Mouse (Mus musculus): ENCODE measurements around the gene Gfra1. TPM values are rescaled to one million over a fixed set of nuclear protein-coding genes. Genes with fewer than 3 reads are reported as not detected.

Gfra1 gene
- polyA plus RNA-seq, 1 experiment from 2014 or later = 24.1 TPM

DNA sequence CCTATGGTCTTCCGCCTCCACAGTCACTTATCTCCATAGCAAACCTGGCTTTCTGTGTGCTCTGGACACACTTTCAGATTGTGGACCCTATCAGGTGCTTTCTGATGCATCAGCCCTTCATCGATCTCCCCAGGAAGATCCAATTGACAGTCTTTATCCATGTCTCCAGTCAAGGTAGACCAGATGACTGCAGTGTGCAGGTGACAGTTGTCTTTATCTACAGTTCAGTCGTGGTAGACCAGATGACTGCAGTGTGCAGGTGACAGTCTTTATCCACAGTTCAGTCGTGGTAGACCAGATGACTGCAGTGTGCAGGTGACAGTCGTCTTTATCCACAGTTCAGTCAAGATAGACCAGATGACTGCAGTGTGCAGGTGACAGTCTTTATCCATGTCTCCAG lies 140.0 kb downstream of the Gfra1 start:
- Histone ChIP-seq H3K9me3 (peaks cover 7% of the 10 kb centered on the region; the same call in 1 of the 2 replicates), H3K36me3 (no peaks in the 10 kb centered on the region), H3K4me3 (no peak overlapping the region), H3K4me2 (replicated peaks) (no peak overlapping the region), H3K27ac (no peak overlapping the region), H3K9ac (no peak overlapping the region), H3K4me1 (no peaks in the 10 kb centered on the region; the same call in 1 of the 2 replicates), H3K27me3 (no peaks in the 10 kb centered on the region)
- WGBS = 93% methylated on average over 5 of the region's 5 CpGs
- ATAC-seq (ENCODE audit: insufficient number of reproducible peaks, insufficient read depth, low FRiP score, low TSS enrichment) = no peak

DNA sequence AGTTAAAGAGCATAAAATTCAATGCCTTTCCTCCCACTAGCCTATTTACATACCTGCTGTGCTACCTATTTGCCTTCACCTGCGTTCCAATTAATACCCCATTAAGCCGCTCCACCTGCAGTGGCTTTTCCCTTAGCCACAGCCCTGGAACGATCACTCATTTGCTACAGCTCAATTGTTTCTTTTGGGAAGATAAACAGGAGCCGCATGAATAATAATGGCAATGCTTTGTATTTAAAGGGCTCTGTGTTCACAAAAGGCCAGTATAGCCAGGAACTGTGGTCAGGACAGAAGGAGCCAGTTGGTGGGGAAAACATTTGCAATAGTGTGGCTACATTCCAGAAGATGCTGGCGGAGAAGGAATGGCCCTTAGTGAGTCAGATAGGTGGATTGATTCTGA lies 141.1 kb downstream of the Gfra1 start:
- Histone ChIP-seq H3K9me3 (peaks cover 7% of the 10 kb centered on the region; the same call in 1 of the 2 replicates), H3K36me3 (no peaks in the 10 kb centered on the region), H3K4me1 (peaks cover 5% of the 10 kb centered on the region), H3K4me2 (replicated peaks) (no peak overlapping the region), H3K4me3 (no peak overlapping the region), H3K27me3 (no peaks in the 10 kb centered on the region), H3K27ac (no peak overlapping the region), H3K9ac (no peak overlapping the region)
- 89% methylated on average over 5 of the region's 5 CpGs for WGBS
- no peak for ATAC-seq (ENCODE audit: insufficient number of reproducible peaks, insufficient read depth, low FRiP score, low TSS enrichment)

DNA sequence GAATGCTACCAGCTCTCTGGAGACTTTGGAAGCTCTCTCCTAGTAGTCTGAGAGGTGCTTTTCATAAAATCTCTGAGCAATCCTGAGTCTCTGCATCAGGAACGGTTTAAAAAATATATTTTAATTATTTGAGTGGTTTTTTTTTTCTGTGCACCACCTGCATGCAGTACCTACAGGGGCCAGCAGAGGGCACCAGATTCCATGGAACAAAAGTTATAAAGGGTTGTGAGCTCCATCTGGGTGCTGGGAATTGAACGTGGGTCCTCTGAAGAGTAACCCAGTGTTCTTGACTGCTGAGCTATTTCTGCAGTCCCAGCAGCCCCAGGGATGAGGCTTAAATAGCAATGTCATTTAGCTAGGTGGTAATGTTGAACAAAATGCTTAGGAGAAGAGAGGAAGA lies 141.9 kb downstream of the Gfra1 start:
- 78% methylated on average over 2 of the region's 2 CpGs for WGBS
- no peak overlapping the region for H3K9ac ChIP-seq

DNA sequence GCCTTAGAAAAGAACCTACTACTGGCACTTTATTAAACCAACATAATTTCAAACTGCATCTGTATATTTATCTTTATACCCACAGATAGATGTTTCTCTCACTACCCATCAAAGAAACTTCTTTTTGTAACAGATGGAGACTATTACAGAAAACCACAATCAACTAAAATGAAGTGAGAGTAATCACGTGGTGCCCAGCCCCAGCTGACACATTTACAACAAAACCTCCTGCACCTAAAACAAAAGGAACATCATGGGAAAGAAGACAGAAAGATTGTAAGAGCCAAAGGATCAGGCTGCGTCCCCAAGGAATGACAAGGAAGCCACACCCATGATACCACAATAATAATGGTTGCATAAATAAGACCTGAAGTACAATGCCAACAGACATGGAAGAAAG lies 143.2 kb downstream of the Gfra1 start:
- H3K4me3 ChIP-seq = no peak overlapping the region
- 74% methylated on average over 2 of the region's 2 CpGs for WGBS
- peaks cover 7% of the 10 kb centered on the region; the same call in 1 of the 2 replicates for H3K9me3 ChIP-seq
- no peak overlapping the region for H3K9ac ChIP-seq
- no peaks in the 10 kb centered on the region for H3K36me3 ChIP-seq
- H3K4me1 ChIP-seq = peaks cover 5% of the 10 kb centered on the region
- no peaks in the 10 kb centered on the region for H3K27me3 ChIP-seq
- no peak overlapping the region for H3K27ac ChIP-seq
- no peak overlapping the region for H3K4me2 ChIP-seq (replicated peaks)
- ATAC-seq (ENCODE audit: insufficient number of reproducible peaks, insufficient read depth, low FRiP score, low TSS enrichment) = no peak

More for the DNA sequence above, 141.9 kb downstream of the Gfra1 start:
- ATAC-seq (ENCODE audit: insufficient number of reproducible peaks, insufficient read depth, low FRiP score, low TSS enrichment) = no peak
- peaks cover 7% of the 10 kb centered on the region; the same call in 1 of the 2 replicates for H3K9me3 ChIP-seq
- no peaks in the 10 kb centered on the region for H3K27me3 ChIP-seq
- H3K4me3 ChIP-seq = no peak overlapping the region
- no peak overlapping the region for H3K4me2 ChIP-seq (replicated peaks)
- no peak overlapping the region for H3K27ac ChIP-seq
- no peaks in the 10 kb centered on the region for H3K36me3 ChIP-seq
- peaks cover 5% of the 10 kb centered on the region for H3K4me1 ChIP-seq

DNA sequence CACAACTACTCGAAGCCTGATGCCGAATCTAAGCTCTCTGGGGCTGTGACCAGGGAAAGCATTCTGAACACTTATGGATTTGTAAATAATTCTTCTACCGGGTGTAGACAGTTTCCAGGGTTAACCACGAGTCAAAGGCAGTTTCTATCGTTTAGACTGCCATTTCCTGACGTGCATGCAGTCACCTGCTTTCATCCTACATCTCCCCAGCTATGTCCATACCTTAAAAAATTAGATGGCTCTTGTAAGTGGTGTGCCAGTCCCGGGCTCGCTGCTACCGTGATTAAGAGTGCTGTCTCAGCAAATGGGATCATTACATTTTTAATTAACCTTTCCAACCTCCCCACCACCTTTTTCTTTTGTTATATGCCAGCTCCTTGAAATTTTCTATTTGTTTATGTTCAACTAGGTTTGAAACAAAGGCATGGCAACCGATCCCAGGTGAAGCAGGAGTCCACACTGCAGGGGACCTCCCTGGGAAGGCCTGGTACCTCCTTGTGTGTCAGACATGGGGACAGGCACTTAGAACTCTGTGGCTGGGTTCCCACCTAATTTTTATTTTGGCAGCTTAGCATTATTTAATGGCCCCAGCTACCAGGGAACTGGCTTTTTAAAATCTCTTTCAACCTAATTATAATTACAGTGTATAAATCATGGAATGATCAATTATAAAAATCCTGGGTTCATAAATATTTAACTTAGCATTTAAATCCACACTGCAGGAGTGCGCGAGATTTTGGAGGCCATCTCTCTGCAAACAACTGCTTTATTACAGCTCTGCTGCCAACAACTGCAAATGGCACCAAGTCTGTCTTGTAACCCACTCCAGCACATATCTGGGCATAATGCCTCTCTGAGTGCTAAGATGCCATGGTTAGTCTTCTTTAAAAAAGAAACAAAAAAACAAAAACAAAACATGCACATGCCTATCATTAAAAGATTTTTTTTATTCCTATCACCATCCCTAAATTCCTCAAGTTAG lies 145.1 kb downstream of the Gfra1 start:
- H3K9ac ChIP-seq = no peak overlapping the region
- H3K36me3 ChIP-seq = no peaks in the 10 kb centered on the region
- H3K4me2 ChIP-seq (replicated peaks) = no peak overlapping the region
- H3K27ac ChIP-seq = no peak overlapping the region
- H3K9me3 ChIP-seq = peaks cover 7% of the 10 kb centered on the region; the same call in 1 of the 2 replicates
- no peak overlapping the region for H3K4me3 ChIP-seq
- no peak for ATAC-seq (ENCODE audit: insufficient number of reproducible peaks, insufficient read depth, low FRiP score, low TSS enrichment)
- WGBS = 57% methylated on average over 12 of the region's 12 CpGs
- no peaks in the 10 kb centered on the region for H3K27me3 ChIP-seq
- peaks cover 5% of the 10 kb centered on the region; the same call in 1 of the 2 replicates for H3K4me1 ChIP-seq

DNA sequence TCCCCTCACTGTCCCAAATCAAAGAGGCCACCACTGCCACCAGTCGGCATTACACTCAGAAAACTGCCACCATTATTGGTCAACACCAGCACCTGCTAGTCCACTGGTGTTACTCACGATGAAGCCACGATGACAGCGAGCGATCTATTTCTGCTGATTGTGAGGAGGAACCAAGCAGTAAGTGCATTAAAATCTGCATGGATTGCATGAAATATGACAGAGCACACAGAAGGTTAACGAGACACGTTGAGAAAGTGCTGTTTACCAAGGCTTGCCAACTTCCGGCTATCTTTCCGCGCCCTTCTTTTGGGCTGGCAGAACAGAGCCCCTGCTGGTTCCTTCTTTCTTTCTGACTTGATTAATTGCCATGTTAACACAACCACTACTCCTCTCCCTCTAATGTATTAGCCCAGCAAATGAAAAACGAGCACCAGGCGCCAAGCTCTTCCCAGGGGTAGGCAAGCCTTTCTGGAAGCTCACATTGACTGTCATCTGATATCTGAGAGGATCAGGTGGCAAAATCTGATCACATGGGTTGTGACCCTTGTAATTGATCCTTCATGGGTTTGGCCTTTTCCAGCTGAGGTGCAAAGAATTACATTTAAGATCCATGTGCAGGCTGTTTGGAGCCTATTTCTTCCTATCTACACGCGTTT lies 146.0 kb downstream of the Gfra1 start:
- no peak overlapping the region for H3K4me3 ChIP-seq
- H3K36me3 ChIP-seq = no peaks in the 10 kb centered on the region
- 71% methylated on average over 14 of the region's 14 CpGs for WGBS
- H3K4me2 ChIP-seq (replicated peaks) = no peak overlapping the region
- peaks cover 7% of the 10 kb centered on the region; the same call in 1 of the 2 replicates for H3K9me3 ChIP-seq
- no peak overlapping the region for H3K9ac ChIP-seq
- no peak overlapping the region for H3K27ac ChIP-seq
- ATAC-seq (ENCODE audit: insufficient number of reproducible peaks, insufficient read depth, low FRiP score, low TSS enrichment) = no peak
- no peaks in the 10 kb centered on the region for H3K27me3 ChIP-seq
- peaks cover 5% of the 10 kb centered on the region; the same call in 1 of the 2 replicates for H3K4me1 ChIP-seq

DNA sequence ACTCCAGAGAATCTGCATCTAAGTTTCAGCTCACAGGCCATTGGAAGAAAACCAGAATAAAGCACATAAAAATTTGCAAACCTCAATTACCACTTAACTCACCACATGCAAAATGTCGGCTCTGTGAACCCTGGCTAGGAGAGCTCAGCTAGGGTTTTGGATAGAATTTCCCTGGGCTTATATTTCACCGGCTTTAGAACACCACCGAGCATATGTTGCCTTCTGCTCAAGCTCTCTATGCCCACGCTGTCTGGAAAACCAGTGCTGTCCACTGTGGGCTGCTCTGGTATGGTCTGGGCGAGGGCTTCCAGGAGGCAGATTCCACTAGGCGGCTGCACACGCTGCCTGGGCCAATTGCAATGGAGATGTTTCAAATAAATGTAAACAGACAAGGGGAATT lies 154.6 kb downstream of the Gfra1 start:
- no peak for ATAC-seq (ENCODE audit: insufficient number of reproducible peaks, insufficient read depth, low FRiP score, low TSS enrichment)
- H3K27ac ChIP-seq = no peak overlapping the region
- peaks cover 16% of the 10 kb centered on the region for H3K27me3 ChIP-seq
- H3K9ac ChIP-seq = no peak overlapping the region
- H3K4me1 ChIP-seq = peaks cover 25% of the 10 kb centered on the region
- H3K36me3 ChIP-seq = no peaks in the 10 kb centered on the region
- no peak overlapping the region for H3K4me3 ChIP-seq
- WGBS = 51% methylated on average over 7 of the region's 7 CpGs
- no peak overlapping the region for H3K4me2 ChIP-seq (replicated peaks)
- H3K9me3 ChIP-seq = no peaks in the 10 kb centered on the region

DNA sequence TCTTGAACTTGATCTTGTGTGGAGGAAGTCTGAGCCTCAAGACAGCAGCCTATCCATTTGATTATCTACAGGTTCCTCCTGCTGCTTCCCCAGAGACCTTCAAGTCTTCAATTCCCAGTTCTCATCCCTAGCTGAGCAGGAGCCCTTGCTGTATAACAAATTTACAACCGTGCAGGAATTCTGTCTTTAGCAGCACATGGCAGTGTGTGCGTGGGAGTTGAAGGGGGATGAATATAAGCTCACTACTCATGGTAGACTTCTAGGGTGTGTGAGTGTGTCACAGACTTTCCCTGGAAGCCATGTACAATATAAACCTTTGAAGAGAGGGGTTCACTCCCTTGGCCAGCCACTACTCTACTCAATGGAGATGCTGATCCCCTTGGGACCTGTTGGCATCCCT lies 157.8 kb downstream of the Gfra1 start:
- H3K27ac ChIP-seq = no peak overlapping the region
- no peak overlapping the region for H3K9ac ChIP-seq
- 90% methylated on average over 2 of the region's 2 CpGs for WGBS
- H3K9me3 ChIP-seq = no peaks in the 10 kb centered on the region
- ATAC-seq (ENCODE audit: insufficient number of reproducible peaks, insufficient read depth, low FRiP score, low TSS enrichment) = no peak
- H3K4me1 ChIP-seq = peaks cover 29% of the 10 kb centered on the region
- no peak overlapping the region for H3K4me3 ChIP-seq
- H3K27me3 ChIP-seq = peaks cover 16% of the 10 kb centered on the region
- no peaks in the 10 kb centered on the region for H3K36me3 ChIP-seq
- H3K4me2 ChIP-seq (replicated peaks) = no peak overlapping the region

DNA sequence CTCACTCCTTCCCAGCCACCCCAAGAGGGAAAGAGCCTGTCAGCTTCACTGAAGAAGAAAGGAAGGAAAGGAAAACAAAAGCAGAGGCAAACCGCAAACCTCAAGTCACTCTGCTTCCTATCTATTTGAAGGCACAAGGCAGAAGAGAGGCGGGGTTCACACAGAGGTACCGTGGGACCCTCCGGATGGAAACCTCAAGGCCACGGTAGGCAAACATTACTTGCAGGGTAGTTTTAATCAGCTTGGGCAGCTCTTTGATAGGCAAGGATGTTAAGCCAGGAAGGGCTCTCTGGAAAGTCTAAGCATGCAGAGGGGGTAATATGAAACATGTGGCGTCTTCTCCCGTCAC lies 158.9 kb downstream of the Gfra1 start:
- Histone ChIP-seq H3K36me3 (no peaks in the 10 kb centered on the region), H3K27ac (no peak overlapping the region; the same call in 1 of the 2 replicates), H3K9me3 (no peaks in the 10 kb centered on the region), H3K9ac (no peak overlapping the region), H3K4me3 (no peak overlapping the region), H3K4me2 (replicated peaks) (no peak overlapping the region), H3K27me3 (peaks cover 16% of the 10 kb centered on the region), H3K4me1 (peaks cover 29% of the 10 kb centered on the region)
- ATAC-seq (ENCODE audit: insufficient number of reproducible peaks, insufficient read depth, low FRiP score, low TSS enrichment) = 0 out of 2 replicates have a peak, but pooled peaks have one; percentile 47
- 20% methylated on average over 7 of the region's 7 CpGs for WGBS

DNA sequence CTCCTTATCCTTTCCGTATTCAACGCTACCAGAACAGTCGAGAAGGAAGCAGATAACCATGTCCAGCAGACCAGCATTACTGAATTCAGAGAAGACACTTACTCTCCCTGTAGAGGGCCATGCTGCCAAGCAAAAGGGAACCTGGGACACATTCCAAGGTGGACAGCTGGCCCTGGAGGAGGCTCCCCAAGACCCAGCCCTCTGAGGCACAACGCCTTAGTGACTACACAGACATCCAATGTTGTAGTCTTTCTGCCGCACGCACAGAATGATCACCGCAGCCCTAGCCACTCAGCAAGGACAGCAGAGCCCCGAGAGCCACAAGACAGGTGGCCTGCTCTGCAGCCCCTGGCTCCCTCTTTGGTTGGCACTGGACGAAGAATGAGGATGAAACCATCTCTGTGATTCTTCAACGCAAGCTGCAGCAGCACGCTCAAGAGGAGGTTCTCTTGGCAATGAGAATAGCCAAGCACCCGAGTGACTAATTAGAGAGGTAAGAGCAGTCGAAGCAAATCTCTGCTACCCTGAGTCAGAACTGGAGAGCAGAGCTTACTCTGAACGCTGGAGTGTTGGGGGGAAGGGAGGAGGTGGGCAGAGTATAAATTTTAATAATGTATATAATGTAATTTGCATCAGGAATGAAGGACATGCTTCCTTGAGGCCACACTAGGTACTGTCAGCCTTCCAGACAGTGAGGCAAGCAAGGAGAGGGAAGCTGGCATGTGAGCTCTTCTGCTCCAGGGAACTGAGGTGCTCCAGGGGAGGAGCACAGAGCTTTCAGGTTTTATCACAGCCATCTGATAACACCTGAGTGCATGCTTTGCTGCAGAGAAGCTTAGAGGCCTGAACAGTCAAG lies 159.5 kb downstream of the Gfra1 start:
- Histone ChIP-seq H3K9me3 (no peaks in the 10 kb centered on the region), H3K4me2 (replicated peaks) (no peak overlapping the region), H3K9ac (no peak overlapping the region), H3K36me3 (no peaks in the 10 kb centered on the region), H3K4me1 (peaks cover 28% of the 10 kb centered on the region), H3K4me3 (no peak overlapping the region), H3K27ac (no peak overlapping the region), H3K27me3 (peaks cover 16% of the 10 kb centered on the region)
- ATAC-seq (ENCODE audit: insufficient number of reproducible peaks, insufficient read depth, low FRiP score, low TSS enrichment) = no peak
- 83% methylated on average over 14 of the region's 14 CpGs for WGBS

DNA sequence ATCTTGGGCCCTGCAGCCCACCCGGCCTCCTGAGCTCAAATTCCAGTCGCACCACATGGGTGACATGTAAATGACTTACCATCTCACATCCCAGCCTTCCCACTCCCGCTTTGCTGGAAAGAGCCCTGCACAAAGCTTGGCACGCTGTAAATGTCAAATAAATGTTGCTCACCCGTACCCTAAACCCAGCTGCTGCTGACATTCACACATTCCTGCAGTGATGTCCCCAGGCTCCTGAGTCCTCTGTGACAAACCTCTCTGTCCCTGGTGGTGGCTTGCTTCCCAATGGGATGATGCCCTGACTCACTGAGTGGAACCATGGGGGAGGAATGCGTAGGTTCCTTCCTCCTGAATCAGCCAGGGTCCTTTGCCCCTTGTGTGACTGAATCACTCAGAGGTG lies 167.6 kb downstream of the Gfra1 start:
- 76% methylated on average over 6 of the region's 6 CpGs for WGBS
- ATAC-seq (ENCODE audit: insufficient number of reproducible peaks, insufficient read depth, low FRiP score, low TSS enrichment) = no peak
- no peak overlapping the region for H3K9ac ChIP-seq

More for the DNA sequence above, 167.6 kb downstream of the Gfra1 start:
- H3K36me3 ChIP-seq = no peaks in the 10 kb centered on the region
- H3K27me3 ChIP-seq = no peaks in the 10 kb centered on the region
- H3K27ac ChIP-seq = no peak overlapping the region
- no peak overlapping the region for H3K4me2 ChIP-seq (replicated peaks)
- no peak overlapping the region for H3K4me3 ChIP-seq
- no peaks in the 10 kb centered on the region for H3K9me3 ChIP-seq
- H3K4me1 ChIP-seq = no peaks in the 10 kb centered on the region

Data from embryonic facial prominence, embryonic 12.5 days (tissue).